Mouse (Mus musculus) brain, embryonic 14.5 days (tissue): ENCODE results near the gene Il33. TPM values are rescaled to one million over a fixed set of nuclear protein-coding genes. Genes with fewer than 3 reads are reported as not detected.
A peak's percentile ranks its signal among the peaks of the same experiment; 100 is the strongest.

ENCODE experiments used
- DNase-seq: peaks from one replicate; pipeline ENCODE4 v3.0.0-alpha.2; 2011; ENCODE audit warnings: low read depth
- CTCF ChIP-seq: fragments of 200-500 bp; IDR thresholded peaks from 2 replicates; pipeline ENCODE4 v1.5.1; 2012; ENCODE audit warnings: inconsistent platforms, mild to moderate bottlenecking, moderate library complexity, borderline replicate concordance; ENCODE audit not compliant: insufficient read depth, insufficient read length; ENCODE audit errors: extremely low read depth
- POLR2A ChIP-seq: fragments of 200-500 bp; IDR thresholded peaks from 2 replicates; pipeline ENCODE4 v1.6.1; 2012; ENCODE audit warnings: mild to moderate bottlenecking, inconsistent platforms, borderline replicate concordance; ENCODE audit not compliant: poor library complexity, insufficient read depth, insufficient read length, severe bottlenecking; ENCODE audit errors: extremely low read depth
- polyA plus RNA-seq: library from polyadenylated mRNA; depleted of rRNA; stranded (reverse); fragments of >200 nt; gene quantifications from 2 replicates; pipeline ENCODE4 v1.2.3, GENCODE M21; 2012; rRNA removed

Il33 gene
- polyA plus RNA-seq, 1 experiment = 0.79 TPM

- TF ChIP-seq POLR2A (no peak), CTCF (no peak)
- no peak for DNase-seq
Measured at GRCm38 (mm10) chr19:29963598-29964092, 38.7 kb downstream of the Il33 start.

- TF ChIP-seq CTCF (no peak), POLR2A (no peak)
- no peak for DNase-seq
Measured at GRCm38 (mm10) chr19:29967960-29968359, 43.0 kb downstream of the Il33 start.

- no peak for DNase-seq
- TF ChIP-seq CTCF = no peak
- no peak for TF ChIP-seq POLR2A
Measured at GRCm38 (mm10) chr19:29973396-29973795, 48.5 kb downstream of the Il33 start.

- no peak for TF ChIP-seq POLR2A
- TF ChIP-seq CTCF = no peak
Measured at GRCm38 (mm10) chr19:29978847-29979246, 53.9 kb downstream of the Il33 start.

GRCm38 (mm10) chr19:29979452-29980089, 54.7 kb downstream of the Il33 start:
- TF ChIP-seq CTCF (no peak), POLR2A (no peak)
- DNase-seq = peak; percentile 29

More at GRCm38 (mm10) chr19:29978847-29979246, 53.9 kb downstream of the Il33 start:
- peak; percentile 78 for DNase-seq

DNA sequence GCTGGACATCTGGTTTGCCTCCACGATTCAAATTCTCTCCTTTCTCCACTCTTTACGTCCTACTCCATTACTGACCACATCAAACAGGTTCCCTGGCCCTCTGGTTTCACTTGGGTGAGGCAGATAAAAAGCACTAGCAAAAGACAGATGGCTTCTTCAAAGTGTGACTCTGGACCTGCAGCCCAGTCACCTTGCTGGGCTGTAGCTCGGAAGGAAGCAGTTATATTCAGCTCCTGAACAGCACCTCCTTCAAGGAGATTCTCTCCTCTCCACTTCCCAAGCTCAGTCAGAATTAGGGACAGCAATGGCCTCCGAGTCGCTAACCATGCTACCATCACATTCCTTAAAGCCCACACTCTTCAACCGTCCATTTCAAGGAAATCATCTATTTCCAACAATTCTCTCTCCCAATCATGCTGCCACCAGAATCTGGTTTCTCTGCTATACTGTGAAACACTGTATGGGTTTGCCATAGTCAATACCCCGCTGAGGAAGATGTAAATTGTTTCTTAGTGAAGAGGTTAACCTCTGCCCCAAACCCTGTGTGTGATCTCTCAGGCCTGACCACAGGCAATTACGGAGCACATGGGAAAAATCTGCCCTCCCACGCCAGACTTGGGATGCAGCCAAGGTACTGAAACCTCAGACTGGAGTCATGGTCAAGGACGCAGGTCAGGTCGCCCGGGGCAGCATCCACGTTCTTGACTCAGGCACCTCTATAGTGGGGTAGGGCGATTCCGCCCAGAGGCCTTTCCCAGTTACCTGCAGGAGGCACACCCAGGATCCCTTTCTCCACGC, 59.5 kb downstream of the Il33 start:
- DNase-seq = no peak

DNA sequence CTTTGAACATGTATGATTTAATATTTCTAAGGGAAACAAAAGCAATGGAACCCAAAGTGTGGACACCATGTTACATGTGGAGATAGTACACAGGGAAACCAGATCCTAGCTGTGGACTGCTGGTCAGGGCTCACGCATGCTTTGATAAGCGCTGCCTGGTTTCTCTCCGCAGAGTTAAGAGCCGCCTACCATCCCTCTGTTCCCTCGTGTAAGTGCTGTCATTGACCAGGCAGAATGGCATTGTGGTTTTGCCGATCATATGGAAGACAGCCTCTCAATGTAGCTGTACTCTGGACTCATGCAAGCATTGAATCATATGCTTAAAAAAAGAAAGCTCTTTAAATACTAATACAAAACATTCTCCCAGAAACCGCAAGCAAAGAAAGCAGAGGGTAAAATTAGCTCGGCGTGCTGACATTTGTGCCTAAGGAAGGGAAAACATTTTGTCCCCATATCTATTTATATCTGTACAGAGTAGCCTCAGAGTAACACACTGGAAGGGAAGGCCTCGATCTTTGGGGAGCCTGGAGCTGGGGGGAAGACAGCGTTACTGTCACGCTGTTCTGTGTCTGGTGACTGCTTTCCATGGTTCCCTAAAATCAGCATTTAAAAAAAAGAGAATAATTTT, 61.7 kb downstream of the Il33 start:
- TF ChIP-seq CTCF = no peak
- no peak for TF ChIP-seq POLR2A
- no peak for DNase-seq

More for the DNA sequence above, 59.5 kb downstream of the Il33 start:
- TF ChIP-seq CTCF = no peak
- no peak for TF ChIP-seq POLR2A

- DNase-seq = peak; percentile 70
- TF ChIP-seq CTCF = no peak
- no peak for TF ChIP-seq POLR2A
Measured at GRCm38 (mm10) chr19:30000406-30001365, 75.8 kb downstream of the Il33 start.

DNA sequence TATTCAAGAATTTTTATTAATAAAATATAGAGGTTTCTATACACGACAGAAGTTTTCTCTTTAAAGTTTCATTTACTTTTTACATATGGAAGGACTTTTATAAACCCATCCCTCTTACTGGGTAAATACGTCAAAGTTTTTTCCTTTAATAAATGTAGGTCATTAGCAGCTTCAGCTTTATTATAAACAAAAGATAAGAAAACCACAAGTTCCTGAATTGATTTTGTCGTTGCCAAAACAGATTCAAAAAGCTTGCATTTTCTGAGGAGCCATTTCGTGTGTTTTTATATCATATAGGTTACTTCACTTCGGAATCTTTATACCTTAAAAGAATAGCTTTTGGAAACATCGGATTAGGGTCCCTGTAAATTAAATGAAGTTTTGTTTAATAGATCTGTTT, 76.6 kb downstream of the Il33 start:
- DNase-seq = no peak
- TF ChIP-seq CTCF (no peak), POLR2A (no peak)

DNA sequence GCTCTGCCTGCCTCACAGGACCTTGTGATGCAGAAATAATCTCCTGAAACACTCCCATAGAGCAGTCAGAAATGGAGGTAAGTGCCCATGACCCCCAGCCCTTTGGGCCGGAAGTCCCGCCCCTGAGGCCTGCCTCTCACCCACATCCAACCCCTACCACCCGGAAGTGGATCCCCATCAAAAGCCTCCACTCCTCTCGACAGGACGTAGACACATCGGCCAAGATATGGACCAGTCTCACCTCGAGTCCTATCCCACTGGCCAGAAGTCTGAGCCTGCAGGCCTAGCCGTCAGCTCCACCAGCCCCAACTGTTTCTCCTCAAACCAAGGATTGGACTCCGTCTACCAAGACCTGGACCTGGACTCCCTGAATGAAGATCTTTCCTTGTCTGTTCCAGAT, 78.7 kb downstream of the Il33 start, which contains the start of gene Trpd52l3:
TSS of gene Trpd52l3 (plus strand) at position 170 of the 400 bp plus-strand sequence.
- TF ChIP-seq CTCF = no peak
- TF ChIP-seq POLR2A = no peak
- no peak for DNase-seq

- no peak for DNase-seq
- TF ChIP-seq CTCF (no peak), POLR2A (no peak)
Measured at GRCm38 (mm10) chr19:30006371-30006770, 81.5 kb downstream of the Il33 start.

Other genes with a start within 250 kb of the Il33 start
- 0.16 and 0.19 TPM in 2 replicates for gene Mlana, start 227.3 kb upstream of the Il33 start, polyA plus RNA-seq
- gene 9930021J03Rik, start 119.1 kb upstream of the Il33 start, polyA plus RNA-seq = 30.9 and 32.6 TPM in 2 replicates
- 14.2 and 21.6 TPM in 2 replicates for gene Ranbp6, start 112.1 kb upstream of the Il33 start, polyA plus RNA-seq
- gene Trpd52l3, start 78.7 kb downstream of the Il33 start, polyA plus RNA-seq = not detected in 2 replicates
- gene Uhrf2, start 105.4 kb downstream of the Il33 start, polyA plus RNA-seq = 128 and 165 TPM in 2 replicates